Mouse (Mus musculus) c-Kit-positive CD71-negative TER-119-negative erythroid progenitor cells, embryonic 14.5 days (primary cell): Measurements from ENCODE around the gene Ank2.

Experiments
- DNase-seq: peaks from one replicate; pipeline ENCODE4 v3.0.0-alpha.2; 2013; ENCODE audit warnings: low read depth

Gene Ank2

DNA sequence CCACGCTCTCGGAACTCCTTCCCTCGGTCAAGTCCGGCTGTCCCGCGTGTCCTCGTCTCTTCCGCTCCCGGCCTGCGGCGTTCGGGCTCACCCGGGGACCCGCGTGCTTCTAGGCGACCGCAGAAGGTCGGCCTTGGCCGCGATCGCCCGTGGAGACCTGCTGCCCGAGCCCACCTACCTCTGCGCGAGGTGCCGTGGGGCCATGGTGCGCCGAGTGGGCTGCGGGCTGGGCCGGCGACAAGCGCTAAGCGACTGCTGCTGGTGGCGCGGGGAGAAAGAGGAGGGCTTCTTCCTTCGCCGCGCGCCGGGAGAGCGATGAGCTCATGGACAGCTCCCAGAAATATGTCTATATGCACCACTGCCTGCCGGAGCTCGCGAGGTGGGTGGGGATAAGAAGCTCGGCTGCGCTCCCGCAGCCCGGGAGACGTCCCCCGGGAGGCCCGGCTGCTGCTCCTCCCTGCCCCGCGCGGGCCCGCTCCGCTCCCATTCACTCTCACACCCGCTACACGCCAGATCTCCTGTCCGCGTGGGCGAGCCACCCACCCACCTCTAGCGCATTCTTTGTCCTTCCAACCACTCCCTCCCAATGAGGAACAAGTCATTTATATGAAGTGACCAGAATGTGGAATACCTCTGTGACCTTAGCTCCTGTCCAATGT lies at the start of gene Ank2:
Ank2 (minus strand) TSS at position 609 of the 659 bp plus-strand sequence.
- no peak for DNase-seq

DNA sequence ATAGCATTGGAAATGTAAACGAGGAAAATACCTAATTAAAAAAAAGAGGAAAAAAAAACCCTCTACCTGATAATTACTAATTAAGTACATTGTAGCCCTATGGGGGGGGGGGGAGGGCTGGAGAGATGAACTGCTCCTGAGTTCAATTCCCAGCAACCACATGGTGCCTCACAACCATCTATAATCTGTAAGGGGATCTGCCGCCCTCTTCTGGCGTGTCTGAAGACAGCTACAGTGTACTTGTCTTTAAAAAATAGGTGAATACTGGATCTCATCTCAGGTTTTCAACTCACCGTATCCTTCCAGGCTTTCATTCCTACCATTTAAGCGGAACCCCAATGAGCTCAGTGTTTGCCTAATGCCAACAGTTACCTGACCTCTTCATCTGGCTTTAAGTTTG lies 48.7 kb upstream of the Ank2 start:
- no peak for DNase-seq

DNA sequence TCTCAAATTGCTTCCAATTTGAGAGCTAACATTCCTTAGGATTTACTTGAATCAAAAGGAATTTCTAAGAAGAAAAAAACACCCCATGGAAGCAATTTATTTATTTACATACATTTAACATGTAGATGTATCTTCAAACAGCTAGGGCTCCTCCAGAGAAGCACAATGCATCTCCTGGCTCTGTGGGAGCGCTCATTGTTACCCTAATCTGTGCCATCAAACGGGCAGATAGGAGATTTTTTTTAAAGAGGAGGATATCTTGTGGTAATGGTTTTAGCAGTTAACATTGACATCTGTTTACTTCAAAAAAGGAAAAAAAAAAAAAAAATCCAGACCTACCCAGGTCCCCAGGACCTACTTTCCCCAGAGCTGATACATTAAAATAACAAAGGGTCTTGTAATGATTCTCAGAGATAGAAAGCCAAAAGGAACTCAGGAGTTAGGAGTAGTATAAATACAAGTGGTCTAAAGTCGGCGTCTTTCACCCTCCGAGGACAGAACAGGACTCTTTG lies 45.5 kb upstream of the Ank2 start:
- DNase-seq: no peak

DNA sequence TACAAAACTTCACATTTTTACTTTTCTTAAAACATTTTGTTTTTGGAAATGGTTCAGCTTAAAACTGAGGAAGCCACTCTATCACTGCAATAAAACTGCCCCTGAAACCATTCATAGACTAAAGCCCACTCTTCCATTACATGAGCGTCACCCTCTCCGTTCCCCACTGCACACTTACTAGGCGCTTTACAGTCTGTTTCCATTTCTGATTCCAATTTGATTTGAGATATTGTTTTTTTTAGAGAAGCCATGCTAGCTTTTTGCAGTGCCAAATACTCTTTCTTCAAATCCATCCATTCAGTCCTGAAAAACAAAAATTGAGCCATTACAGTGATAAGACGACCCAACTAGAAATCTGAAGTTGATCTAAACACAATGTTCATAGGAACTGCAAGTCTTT lies 44.8 kb upstream of the Ank2 start:
- no peak for DNase-seq

DNA sequence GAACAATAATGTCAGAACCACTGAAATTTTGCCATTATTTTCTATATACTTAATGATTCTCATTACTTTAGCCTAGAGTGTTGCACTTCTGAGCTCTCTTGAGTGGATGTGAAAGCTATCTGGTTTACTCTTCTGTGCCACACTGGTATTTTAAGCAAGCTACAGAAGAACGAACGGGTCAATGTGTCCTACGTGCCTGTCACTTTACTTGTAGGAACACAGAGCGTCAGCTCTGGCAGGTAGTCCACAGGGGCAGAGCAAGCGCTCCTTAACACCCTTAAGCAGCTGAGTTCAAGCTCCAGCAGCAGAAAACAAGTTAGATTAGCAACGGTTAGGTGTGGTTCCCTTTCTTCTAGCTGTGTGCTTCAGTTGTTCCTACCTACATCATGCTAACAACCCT lies 40.0 kb upstream of the Ank2 start:
- DNase-seq: no peak

DNA sequence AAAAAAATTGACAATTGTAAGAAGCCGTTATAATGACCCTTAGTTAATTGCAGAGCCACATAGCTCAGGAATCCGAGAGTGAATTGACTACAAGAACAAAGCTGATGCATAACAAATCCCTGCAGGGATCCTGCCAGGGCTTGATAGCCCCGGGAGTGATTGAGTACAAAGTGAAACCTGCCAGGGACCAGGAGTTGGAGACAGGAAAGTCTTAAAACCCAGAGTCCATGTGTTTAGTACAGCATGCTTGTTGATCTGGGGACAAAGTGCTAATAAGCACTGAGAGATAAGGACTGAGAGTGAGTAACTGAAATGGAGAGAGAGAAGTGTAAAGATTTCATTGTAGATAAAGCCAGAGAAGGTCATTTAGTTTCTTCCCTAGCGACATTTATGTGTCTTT lies 31.1 kb upstream of the Ank2 start:
- DNase-seq: no peak

DNA sequence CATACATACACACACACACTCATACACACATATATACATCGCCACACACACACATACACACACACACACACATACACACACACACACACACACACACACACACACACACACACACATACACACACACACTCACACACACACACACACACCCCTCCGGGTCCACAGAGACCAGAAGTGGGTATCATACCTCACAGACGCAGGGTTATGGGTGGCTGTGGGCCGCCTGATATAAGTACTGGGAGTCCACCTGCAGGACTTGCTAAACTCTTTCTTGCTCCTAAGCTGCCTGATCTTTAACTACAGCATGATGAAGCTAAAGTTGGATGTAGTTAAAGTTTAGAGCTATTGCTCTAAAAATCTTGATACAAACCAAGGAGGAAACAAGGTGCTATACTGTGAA lies 30.7 kb upstream of the Ank2 start:
- no peak for DNase-seq

DNA sequence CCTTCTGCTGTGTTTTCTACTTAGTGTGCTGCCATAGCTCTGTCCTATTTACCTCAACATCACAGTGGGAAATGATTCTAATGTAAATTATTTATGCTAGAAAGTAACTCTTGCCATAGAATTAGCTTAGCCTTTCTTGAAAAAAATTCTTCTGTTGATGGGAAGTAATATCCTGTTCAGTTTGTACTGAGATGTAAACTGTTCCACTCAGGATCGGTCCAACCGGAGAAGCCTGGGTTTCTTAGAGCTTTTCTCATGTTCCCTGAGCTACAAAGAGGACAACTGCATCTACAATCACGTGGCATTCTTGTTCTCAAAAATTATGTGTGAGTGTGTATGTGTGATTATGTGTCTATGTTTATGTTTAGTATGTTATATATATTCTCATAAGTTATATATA lies 30.1 kb upstream of the Ank2 start:
- no peak for DNase-seq

DNA sequence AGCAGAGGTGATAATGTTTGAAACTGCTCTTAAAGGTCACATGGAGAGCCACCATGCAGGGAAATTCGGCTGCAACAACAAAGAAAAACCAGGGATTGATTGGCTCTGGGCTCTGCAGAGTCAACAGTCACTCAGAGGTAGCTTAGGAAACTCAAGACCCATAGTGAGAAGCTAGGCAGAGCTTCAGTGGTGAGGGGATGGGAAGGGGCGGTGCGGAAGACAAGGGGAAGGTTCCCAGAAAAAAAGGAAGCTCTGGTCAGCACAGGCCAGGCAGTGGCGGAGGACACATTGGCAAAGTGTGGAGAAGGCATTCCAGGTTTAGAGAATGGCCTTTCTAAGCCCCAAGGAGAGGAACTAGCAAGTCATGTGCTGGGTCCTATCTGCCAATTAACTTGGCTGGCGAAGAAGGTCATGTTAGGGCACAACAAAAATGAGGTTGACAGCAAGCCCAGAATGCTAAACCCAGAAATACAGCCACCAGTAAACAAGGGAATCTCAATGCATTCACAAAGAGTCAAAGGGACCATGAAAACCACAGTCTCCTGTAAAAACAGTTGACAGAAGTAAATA lies 28.4 kb upstream of the Ank2 start:
- no peak for DNase-seq

DNA sequence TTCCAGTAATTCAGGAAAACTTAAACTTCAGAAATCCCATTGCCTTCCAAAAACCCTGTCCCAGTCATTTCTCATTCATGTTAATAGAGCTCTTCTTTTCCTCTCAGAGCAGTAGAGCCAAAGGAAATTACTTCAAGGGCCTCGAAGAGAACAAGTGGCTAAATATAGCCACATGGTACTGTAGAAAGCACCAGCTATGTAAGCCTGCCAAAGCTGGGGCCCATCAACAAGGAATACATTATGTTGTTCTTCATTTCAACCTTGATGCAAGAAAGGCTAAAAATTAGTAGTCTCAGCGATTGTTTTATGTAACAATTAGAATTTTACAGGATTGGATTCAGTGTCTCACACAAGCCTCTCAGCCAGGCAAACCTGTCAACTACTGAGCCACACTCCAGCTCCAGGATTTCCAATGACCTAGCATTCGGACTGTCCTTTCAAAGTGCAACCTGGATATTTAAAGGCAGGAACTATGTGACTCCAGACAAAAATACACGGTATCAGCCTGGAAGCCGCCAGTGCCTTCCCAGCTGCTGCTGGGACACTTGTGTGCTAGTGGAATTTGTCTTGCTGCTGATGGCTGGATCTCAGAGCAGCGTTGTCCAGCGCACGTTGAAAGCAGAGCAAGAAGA lies 26.2 kb upstream of the Ank2 start:
- DNase-seq: no peak

DNA sequence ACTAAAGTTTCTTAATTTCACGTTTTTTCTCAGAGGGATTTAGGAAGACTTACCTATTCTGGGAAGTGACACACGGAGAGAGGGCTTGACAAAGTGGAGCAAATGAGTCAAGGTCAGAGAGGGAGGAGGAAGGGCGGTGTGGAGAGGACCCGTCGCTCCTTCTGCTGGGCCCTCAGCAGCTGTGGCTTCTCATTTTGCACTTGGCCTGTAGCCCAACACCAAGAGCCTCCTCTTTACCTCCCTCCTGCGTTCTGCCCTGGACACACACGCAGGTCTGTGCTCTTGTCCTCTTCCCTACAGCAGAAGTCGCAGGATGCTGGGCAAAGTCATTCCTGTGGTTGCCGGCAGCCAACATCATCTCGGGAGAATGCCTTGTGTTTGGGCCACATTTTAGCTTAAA lies 22.0 kb upstream of the Ank2 start:
- no peak for DNase-seq

DNA sequence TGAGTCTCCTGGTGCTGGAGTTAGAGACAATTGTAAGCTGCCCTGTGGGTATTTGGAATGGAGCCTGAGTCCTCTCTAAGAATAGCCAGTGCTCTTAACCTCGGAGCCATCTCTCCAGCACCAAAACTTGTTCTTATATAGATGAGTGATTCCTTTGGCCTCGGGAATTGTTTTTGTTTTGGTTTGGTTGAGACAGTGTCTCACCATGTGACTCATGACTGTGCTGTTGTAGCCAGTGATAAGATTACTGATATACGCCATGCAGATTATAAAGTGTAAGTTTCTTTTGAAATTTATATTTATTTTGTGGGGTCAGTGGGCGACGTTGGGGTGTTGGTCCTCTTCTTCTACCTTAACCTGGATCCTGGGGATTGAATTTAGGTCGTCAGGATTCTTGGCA lies 21.1 kb upstream of the Ank2 start:
- no peak for DNase-seq

DNA sequence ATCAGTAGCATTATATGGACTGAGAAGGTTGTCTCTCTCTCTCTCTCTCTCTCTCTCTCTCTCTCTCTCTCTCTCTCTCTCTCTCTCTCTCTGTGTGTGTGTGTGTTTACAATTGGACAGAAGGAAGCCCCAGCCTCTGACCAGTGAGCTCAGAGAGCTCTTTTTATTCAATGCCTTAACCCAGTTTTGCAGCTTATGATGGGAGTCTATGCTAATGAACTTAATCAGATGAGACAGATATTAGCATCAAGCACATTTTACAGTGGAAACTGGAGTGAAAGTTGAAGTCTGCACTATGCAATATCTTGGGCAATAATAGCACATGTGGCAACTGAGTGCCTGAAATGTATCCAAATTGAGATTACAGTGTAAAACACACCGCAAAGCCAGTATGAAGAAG lies 16.1 kb upstream of the Ank2 start:
- no peak for DNase-seq

DNA sequence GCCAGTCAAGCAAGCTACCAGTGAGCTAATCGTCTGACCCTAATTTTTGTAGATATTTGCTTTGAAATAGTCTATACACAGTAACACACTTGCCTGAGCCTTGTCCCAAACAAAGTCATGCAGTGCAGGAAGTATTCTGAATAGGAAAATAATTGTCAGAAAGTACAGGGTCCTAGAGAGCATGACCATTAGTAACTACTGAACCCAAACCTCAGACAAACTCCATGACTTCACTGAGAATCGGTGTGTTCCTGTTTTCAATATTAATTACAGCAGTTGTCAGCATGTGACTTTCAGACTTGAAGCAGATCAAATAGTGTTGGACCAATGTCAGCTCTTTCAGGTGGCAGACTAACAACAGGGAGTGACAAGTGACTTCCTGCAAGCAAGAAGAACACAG lies 14.5 kb upstream of the Ank2 start:
- no peak for DNase-seq

DNA sequence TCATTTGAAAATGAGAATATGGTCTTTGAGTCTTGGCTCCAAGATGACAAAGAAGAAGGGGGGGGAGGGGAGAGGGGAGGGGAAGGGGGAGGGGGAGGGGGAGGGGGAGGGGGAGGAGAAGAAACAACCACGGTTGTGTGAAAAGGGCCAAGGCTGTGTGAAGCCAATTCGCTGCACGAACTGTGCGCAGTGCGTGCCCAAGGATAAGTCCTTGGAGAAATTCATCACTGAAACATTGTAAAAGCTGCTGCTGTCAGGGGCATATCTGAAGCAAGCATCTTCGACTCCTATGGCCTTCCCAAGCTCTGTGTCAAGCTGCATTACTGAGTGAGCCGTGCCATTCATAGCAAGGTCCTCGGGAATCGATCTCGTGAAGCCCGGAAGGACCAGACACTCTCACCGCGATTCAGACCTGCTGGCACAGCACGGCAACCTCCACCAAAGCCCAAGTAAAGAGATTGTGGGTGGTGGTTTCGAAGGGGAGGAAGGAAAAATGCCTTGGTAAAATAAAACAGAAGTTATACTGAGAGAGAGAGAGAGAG lies 13.7 kb upstream of the Ank2 start:
- DNase-seq: no peak

DNA sequence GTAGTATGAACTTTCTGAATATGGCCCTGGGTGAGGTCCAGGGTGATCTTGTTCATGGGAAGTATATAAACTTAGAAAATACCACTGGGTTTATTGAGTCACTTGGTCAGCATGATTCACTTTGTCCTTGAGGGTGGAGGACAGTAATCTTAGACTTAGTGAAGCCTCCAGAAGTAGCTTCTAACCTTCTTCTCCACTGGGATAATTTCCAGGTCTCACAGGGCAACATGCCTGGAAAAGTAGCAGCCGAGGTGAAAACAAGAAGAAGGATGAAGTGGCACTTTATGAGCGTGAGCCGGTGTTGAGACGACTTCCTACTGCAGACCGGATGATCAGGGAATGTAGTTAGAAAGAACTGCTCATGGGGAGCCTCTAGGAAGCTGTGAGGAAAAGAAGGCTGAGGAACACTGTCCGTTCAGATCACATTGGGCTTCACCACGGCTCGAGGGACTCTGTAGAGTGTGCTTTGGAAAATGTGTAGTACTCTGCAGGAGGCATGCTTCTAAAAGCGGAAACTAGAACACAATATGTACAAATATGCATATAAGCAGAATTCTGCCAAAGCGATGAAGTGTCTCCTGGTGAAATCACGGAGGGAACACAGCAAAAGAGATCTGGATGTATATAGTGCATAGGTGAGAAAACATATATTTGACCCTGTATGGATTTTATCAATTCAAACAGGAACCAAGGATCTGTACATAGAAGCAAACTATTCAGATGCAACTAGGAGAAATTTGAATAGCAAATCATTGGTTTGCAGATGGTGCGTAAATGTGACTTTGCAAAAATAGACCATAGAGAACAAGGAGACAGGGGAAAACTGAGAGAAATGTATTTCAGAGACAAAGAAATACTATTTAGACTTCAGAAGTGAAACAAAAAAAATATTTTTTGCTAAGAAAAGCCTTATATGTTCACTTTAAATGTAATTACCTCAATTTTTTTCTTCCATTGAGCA lies 12.9 kb upstream of the Ank2 start:
- no peak for DNase-seq

DNA sequence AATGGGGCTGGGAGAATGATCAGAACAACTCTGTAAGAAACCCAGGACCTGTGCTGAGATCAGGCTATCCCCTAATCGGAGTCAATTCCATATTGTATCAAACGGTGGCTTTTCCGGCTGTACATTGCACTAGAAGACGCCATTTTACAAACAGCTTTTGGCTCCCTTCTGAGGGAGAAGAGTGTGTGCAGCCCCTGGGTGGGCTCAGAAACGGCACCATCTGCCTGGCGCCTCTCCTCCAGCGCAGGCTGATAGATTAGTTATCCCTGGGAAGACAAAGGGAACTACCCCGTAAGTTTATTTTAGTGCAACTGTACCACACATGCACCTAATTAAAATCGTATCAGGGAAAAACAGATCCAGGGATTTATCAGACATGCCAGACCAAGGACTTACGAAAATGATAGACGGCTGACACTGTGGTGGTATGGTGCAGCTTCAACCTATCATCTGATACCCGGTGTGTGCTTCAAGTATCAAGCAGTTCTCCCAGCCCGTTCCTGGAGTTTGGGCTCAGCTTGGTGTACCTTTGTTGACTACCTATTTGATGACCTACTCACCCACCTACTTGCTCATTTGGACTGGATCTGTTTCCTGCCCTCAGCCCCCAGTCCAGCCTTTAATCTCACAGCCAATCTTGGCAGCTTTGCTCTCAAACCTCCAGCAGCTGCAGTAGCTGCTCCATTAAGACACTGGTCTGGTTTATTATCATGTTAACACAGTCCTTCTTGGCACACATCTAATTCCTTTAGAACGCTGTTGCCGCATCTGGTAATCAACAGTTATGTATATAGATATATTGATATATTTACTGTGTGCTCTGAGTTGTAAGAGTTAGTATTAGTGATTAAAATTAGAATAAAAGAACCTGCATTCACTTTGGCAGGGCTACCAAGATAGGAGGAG lies 9.0 kb upstream of the Ank2 start:
- no peak for DNase-seq

DNA sequence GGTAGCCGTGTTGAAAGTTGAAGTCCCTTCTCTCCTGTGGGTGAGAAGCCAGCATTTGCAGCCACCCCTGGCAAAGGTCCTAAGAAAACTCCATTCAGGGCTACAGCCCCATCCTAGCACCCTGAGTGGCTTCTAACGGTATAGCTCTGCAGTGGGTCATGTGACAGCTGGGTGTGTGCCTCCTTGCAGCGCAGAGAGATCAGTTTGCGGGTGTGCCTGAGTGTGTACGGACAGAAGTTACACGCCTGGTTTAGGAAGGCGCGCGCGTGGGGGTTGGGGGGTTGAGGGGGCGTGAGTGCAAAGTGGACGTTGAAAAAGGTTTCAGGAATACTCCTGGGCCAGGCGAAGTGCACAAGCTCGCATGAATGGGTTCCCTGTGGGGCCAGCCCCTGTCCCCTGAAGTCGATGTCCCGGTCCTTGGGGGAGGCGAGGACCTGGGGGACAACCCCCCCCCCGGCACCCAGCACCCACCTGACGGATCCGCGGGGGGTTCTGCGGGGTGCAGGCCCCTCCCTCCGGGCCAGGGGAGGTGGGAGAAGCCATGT lies 881 bp downstream of the Ank2 start:
- no peak for DNase-seq

DNA sequence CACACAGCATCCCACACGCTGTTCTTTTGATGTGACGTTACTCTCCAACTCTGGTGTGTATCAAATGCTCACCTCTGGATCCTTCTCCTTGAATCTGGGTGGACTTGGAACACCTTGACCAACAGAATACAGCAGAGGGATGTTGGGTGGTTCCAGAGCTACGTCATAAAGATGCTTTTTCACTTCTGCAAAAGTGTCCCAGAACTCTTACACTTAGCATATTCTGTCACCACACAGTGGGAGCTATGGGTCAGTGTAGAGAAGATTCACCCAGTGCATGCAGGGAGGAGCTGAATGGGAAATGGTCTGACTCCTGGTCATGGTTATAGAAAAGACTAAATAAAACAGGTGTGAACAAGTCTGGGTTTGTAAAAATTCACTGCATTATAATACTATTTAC lies 6.5 kb downstream of the Ank2 start:
- DNase-seq: no peak

DNA sequence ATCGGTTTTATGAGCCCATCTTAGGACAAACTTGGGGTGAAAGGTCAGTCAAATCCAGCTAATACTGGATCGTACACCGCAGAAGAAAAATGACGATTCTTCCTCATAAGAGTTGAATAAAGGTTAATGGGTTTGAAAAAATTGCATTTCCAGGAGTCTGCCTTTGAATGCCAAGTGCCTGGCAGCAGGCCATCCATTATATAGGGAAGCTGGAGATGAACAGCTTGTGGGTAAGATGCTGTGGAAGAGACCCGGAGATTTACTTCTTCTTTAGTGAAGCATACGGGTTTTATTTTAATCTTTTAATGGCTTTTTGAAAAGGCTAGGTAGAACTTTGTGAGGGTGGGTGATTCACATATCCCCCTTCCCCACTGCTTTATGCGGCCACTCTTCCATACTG lies 11.8 kb downstream of the Ank2 start:
- no peak for DNase-seq

DNA sequence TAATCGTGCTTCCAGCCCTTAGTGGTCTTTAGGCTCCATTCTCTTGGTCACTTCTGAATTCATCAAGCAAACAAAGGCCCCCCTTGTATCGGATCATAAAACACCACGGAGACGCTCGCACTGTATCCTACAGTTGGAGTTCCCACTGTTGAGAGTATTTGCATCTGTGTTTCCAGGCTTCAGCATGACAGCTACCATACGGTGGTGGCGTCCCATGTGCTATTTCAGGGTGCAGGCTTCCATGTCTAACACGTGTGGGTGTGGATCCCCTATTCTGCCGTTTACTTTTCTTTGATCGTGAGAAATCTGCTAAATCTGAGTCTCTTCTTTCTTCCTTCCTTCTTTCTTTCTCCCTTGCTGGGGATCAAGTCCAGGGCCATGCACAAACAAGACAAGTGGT lies 14.0 kb downstream of the Ank2 start:
- DNase-seq: no peak
